Mouse (Mus musculus) megakaryocyte, embryonic 14.5 days (primary cell): ENCODE measurements around the gene Gm47841.

Experiments
- FLI1 ChIP-seq: IDR thresholded peaks from 2 replicates; pipeline ENCODE4 v1.6.1; 2012; ENCODE audit warnings: low read length, inconsistent platforms, mixed read lengths
- GATA1 ChIP-seq: IDR thresholded peaks from 3 replicates; pipeline ENCODE4 v1.6.1; 2012; ENCODE audit warnings: mixed read lengths, low read length, inconsistent platforms, borderline replicate concordance

- TF ChIP-seq GATA1 (no peak), FLI1 (no peak)
Observed at GRCm38 (mm10) chr15:101047194-101047555, at the start of gene Gm47841.
